Mouse (Mus musculus): ENCODE data around the gene Pde4b.

The Pde4b gene

GRCm38 (mm10) chr4:102406848-102407247, 319.5 kb downstream of the Pde4b start:
- no peak for DNase-seq (ENCODE audit: low spot score)

GRCm38 (mm10) chr4:102408132-102408531, 320.8 kb downstream of the Pde4b start:
- no peak for DNase-seq (ENCODE audit: low spot score)

GRCm38 (mm10) chr4:102408938-102409337, 321.6 kb downstream of the Pde4b start:
- DNase-seq (ENCODE audit: low spot score), result no peak

GRCm38 (mm10) chr4:102413101-102413500, 325.8 kb downstream of the Pde4b start:
- DNase-seq (ENCODE audit: low spot score), result no peak

- DNase-seq (ENCODE audit: low spot score), result no peak
Measured at GRCm38 (mm10) chr4:102413794-102414193, 326.5 kb downstream of the Pde4b start.

- no peak for DNase-seq (ENCODE audit: low spot score)
Measured at GRCm38 (mm10) chr4:102414610-102415009, 327.3 kb downstream of the Pde4b start.

- no peak for DNase-seq (ENCODE audit: low spot score)
Measured at GRCm38 (mm10) chr4:102420794-102421397, 333.6 kb downstream of the Pde4b start.

- no peak for DNase-seq (ENCODE audit: low spot score)
Measured at GRCm38 (mm10) chr4:102421398-102421859, 334.1 kb downstream of the Pde4b start.

GRCm38 (mm10) chr4:102424104-102424503, 336.8 kb downstream of the Pde4b start:
- DNase-seq (ENCODE audit: low spot score), result no peak

GRCm38 (mm10) chr4:102425422-102425821, 338.1 kb downstream of the Pde4b start:
- DNase-seq (ENCODE audit: low spot score), result no peak

GRCm38 (mm10) chr4:102429730-102430341, 342.5 kb downstream of the Pde4b start:
- DNase-seq (ENCODE audit: low spot score), result no peak

GRCm38 (mm10) chr4:102432040-102432782, 344.9 kb downstream of the Pde4b start:
- DNase-seq (ENCODE audit: low spot score), result no peak

GRCm38 (mm10) chr4:102439401-102440118, 352.2 kb downstream of the Pde4b start:
- DNase-seq (ENCODE audit: low spot score), result no peak

GRCm38 (mm10) chr4:102440119-102440481, 352.8 kb downstream of the Pde4b start:
- DNase-seq (ENCODE audit: low spot score), result no peak

- no peak for DNase-seq (ENCODE audit: low spot score)
Measured at GRCm38 (mm10) chr4:102443533-102443932, 356.2 kb downstream of the Pde4b start.

GRCm38 (mm10) chr4:102444501-102444900, 357.2 kb downstream of the Pde4b start:
- DNase-seq (ENCODE audit: low spot score), result no peak

- DNase-seq (ENCODE audit: low spot score), result no peak
Measured at GRCm38 (mm10) chr4:102446160-102446945, 359.0 kb downstream of the Pde4b start.

- DNase-seq (ENCODE audit: low spot score), result no peak
Measured at GRCm38 (mm10) chr4:102456426-102456825, 369.1 kb downstream of the Pde4b start.

GRCm38 (mm10) chr4:102459216-102459999, 372.1 kb downstream of the Pde4b start:
- no peak for DNase-seq (ENCODE audit: low spot score)

- no peak for DNase-seq (ENCODE audit: low spot score)
Measured at GRCm38 (mm10) chr4:102478104-102478503, 390.8 kb downstream of the Pde4b start.

GRCm38 (mm10) chr4:102478860-102479259, 391.5 kb downstream of the Pde4b start:
- DNase-seq (ENCODE audit: low spot score), result no peak

Data from layer of hippocampus, adult 9-10 months (tissue).